Mouse (Mus musculus): ENCODE measurements around the gene Tdrkh.

Gene Tdrkh

DNA sequence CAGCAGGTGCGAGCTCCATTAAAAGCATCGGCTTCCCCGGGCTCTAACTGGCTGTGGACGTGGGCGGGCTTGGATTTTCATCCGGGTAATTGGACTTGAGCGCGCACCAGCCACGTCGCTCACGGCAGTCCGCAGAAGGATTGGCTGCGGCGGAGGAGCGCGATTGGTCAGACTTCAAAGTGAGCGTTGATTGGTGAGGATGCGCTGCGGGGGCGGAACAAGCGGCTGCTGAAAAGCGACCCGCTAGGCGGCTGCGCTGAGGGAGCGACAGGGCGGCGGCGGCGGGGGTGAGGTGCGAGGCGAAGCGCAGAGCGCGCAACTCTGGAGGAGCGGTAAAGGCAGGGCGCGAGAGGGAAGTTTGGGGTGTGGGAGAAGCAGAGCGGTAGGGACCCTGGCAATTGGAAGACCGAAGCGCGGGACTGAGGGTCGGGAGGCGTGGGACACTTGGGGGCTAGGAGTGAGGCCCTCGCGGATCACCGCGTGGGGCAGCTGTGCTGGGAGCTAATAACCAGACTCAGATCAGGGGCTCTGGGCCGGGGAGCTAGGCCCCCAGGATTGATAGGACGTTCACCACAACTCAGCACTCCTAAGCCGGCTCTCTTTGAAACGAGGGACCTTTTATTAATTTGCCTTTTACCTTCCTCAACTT lies at the start of gene Tdrkh:
Tdrkh (plus strand) TSS at position 243 of the 649 bp plus-strand sequence.
- peak; percentile 96 to 97 for DNase-seq (ENCODE audit: low spot score in 2 of 2)

DNA sequence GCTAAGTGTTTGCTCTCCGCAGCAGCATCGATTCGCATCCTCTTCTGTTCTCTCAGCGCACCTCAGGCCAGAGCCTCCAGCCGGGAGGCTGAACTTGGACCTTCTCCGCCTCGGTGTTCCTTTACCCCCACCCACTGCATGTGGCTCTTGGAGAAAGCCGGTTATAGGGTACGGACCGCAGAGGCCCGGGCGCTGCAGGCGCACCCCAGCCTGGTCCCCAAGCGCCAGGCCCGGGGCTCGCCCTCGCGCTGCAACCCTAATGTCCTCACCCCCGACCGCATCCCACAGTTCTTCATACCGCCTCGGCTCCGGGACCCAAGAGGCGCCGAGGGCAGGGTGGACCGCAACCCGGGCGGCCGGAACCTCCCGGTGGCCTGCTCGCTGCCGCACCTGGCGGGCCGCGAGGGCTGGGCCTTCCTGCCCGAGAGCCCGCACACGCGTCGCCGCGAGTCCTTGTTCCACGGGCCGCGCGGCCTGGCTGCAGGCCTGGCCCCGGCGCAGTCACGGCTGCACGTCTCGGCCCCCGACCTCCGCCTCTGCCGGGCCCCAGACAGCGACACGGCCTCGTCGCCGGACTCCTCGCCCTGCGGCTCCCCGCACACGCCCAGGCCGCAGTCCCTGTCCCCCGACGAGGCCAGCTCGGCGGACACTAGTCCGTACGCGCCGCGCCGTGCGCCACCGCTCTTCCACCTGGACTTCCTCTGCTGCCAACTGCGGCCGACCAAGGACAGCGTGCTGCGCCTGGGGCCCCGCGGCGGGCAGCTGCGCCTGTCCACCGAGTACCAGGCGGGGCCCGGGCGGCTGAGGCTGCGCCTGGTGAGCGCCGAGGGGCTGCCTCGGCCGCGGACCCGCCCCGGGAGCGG lies 49.6 kb upstream of the Tdrkh start:
- DNase-seq (ENCODE audit: low spot score in 2 of 2), result peak in 1 of 2 experiments; percentile 13

- DNase-seq (ENCODE audit: low spot score in 2 of 2), result no peak
Measured at GRCm38 (mm10) chr3:94364154-94364526, 48.9 kb upstream of the Tdrkh start.

GRCm38 (mm10) chr3:94366761-94367160 lies 46.3 kb upstream of the Tdrkh start:
- DNase-seq (ENCODE audit: low spot score in 2 of 2), result peak; percentile 62 to 82

- DNase-seq (ENCODE audit: low spot score in 2 of 2), result no peak
Measured at GRCm38 (mm10) chr3:94367511-94367910, 45.6 kb upstream of the Tdrkh start.

DNA sequence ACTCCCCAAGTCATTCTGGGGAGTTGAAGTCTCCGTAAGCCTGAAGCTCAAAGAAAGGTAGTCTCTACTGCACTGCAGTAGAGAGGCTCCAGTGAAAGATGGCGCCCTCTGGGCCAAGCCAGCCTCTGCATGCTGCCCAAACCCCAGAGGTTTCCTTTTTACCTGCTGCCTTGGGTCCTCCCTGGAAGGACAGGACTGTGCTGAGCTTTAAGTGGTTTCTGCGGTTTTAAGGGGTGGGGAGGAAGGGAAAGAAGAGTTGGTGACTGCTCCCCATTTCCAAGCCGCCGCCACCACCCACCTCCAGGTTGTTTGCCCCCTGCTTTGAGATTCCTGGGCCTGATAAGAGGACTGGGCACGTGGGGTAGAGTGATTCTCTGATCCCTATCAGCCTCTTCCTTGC lies 44.4 kb upstream of the Tdrkh start:
- DNase-seq (ENCODE audit: low spot score in 2 of 2), result no peak

DNA sequence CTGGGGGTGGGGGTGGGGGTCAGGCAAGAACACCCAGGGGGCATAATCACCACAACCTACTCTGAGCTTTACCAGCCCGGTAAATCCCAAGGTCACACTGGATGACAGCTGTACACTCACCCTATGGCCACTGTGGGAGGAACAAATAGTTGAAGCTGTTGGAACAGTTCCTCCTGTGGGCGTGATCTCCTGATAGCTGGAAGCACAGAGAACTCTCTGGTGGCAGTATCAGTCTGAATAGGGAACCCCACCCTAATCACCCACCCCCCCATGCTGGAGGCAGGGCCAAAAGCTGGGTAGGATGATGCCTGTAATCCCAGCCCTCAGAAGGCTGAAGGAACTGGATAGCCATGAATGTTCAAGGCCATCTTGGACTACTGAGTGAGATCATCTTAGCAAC lies 43.4 kb upstream of the Tdrkh start:
- DNase-seq (ENCODE audit: low spot score in 2 of 2), result no peak

DNA sequence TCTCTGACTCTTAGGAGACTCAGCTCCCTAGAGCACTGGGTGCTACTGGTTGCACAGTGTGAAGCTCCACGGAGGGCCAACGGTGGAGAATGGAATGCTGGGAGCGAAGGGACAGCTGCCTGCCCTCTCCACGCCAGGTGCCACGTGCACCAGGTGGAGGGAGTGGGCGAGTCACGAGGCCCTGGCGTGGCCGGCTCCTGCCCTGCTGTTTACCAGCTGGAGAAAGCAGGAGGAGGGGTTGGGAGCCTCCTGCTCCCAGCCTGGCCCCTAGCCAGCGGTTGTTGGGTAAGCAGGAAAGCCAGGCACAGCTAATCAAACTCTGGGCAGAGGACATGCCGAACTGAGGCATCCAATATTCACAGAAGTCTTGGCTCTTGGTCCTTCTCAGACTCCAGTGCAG lies 41.4 kb upstream of the Tdrkh start:
- no peak for DNase-seq (ENCODE audit: low spot score in 2 of 2)

DNA sequence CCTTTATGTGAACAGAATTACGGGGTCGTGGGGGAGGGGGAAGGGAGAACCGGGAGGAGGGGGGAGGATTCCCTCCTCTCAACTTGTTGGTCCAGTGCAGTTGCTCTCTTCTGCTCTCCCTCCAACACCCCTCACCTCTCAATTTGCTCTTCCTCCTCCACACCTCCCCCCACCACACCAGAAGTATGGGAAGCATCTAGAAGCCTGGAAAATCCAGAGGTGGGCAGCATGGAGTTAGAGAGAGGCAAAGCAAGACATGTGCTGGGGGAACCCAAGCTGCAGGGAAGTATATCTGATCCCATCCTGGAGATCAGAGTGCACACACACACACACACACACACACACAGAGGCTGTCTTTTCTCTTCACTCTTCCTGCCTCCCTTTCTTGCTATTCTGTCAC lies 41.0 kb upstream of the Tdrkh start:
- no peak for DNase-seq (ENCODE audit: low spot score in 2 of 2)

DNA sequence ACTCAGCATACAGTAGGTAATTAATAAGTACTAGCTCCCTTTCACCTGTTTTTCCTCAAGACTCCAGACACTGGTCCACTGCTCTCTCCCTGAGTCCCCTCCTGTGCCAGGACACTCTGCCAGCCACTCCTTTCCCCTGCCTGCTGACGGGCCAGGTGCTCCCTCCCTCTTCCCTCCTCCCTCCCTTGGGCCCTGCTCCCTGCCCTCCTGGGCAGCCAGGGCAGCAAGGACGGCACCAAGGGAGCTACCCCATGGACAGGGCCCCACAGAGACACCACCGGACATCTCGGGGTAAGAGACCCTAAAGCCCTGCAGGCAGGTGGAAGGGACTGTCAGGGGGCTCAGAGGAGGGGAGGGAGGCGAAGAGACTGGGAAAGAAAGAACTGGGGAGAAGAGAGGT lies 40.4 kb upstream of the Tdrkh start, which contains the start of gene Rorc:
Rorc (plus strand) TSS at position 154 of the 400 bp plus-strand sequence.
- no peak for DNase-seq (ENCODE audit: low spot score in 2 of 2)

DNA sequence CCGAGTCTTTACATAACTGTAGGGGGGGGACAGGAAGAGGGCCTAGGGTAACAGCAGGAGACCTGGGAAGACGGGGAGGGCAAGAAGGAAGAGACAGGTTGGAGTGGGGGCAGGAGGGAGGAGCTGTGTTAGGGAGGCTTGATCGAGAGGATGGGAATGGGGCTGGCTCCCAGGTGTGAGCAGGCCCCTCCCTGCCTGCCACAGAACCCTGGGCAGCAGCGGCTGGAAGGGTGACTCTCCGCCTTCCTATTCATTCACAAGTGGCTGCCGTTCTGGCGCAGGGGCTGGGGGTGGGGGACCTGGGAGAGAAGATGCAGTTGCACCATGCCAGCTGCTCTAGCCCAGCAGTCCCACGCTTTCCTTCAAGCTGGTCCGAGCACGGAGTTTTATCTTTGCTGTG lies 40.0 kb upstream of the Tdrkh start:
- no peak for DNase-seq (ENCODE audit: low spot score in 2 of 2)

- no peak for DNase-seq (ENCODE audit: low spot score in 2 of 2)
Measured at GRCm38 (mm10) chr3:94373597-94374011, 39.5 kb upstream of the Tdrkh start.

GRCm38 (mm10) chr3:94374636-94375035 lies 38.4 kb upstream of the Tdrkh start:
- no peak for DNase-seq (ENCODE audit: low spot score in 2 of 2)

GRCm38 (mm10) chr3:94375146-94375545 lies 37.9 kb upstream of the Tdrkh start:
- DNase-seq (ENCODE audit: low spot score in 2 of 2), result no peak

- DNase-seq (ENCODE audit: low spot score in 2 of 2), result no peak
Measured at GRCm38 (mm10) chr3:94375861-94376260, 37.2 kb upstream of the Tdrkh start.

DNA sequence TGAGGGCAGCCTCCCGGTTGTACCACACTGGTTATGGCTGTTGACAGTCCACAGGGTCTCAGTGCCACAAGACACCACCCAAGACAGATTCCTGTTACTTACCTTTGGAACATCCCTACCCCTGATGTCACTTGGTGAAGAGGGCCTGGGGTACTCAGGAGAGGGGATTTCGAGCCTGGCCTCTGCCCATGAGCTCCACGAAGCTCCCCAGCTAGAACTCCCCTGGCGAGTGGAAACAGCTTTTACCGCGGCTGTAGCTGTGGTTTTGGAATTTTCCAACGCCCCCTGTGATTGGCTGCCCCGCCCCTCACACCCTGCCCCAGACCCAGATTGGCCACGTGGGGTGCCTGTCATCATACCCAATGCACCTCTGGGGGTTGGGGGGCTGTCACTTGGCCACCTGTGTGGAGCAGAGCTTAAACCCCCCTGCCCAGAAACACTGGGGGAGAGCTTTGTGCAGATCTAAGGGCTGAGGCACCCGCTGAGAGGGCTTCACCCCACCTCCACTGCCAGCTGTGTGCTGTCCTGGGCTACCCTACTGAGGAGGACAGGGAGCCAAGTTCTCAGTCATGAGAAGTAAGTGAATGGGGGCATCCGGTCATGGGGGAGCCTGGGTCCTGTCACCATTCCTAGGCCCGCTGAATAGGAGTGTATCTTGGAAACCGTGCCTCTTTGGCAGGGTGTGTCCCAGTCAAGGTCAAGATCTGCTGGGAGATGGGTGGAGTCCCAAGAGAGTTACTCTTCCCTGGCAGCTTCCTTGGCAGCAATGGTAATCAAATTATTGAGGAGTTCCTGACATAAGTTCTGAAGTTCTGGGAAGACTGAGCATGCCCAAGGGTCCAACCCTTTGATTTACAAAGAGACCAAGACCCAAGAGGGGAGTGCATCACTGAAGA lies 35.8 kb upstream of the Tdrkh start:
- no peak for DNase-seq (ENCODE audit: low spot score in 2 of 2)

- no peak for DNase-seq (ENCODE audit: low spot score in 2 of 2)
Measured at GRCm38 (mm10) chr3:94379831-94380510, 33.1 kb upstream of the Tdrkh start.

DNA sequence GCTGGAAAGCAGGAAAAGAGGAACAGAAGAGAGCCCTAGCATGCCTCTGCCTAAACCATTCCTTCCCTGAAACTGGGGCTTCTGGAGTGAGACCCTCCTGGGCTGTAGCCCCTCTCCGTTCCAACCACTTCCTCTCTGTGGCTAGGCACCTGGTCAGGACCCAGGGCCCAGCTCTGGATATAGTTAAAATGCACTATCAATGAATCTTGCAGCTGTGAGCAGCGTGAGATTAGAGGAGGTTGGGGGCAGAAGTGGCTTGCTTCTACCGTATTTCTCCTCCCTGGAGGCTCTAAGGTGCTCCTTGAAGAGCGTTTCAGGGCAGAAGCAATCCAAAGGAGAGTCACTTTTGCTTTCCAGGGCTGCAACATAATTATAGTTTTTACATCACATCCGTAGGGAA lies 30.8 kb upstream of the Tdrkh start:
- no peak for DNase-seq (ENCODE audit: low spot score in 2 of 2)

DNA sequence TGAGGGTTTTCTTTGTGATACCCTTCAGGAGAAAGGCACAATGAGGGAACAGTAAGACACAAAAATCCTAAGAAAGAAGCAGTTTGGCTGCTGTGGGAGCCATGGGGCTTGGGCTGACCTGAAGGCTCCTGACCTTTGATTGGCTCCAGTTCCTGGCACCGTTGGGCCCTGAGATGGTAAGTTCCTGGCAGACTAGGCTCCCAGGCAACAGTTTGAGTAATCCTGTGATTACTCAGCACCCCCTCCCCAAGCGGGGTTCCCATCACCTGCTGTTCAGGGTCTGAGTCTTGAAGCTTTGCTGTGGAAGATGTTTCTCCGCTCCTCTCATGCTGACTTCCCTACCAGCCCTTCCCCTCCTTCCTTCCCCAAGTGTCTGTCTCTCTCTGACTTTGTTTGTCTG lies 29.6 kb upstream of the Tdrkh start:
- DNase-seq (ENCODE audit: low spot score in 2 of 2), result no peak

DNA sequence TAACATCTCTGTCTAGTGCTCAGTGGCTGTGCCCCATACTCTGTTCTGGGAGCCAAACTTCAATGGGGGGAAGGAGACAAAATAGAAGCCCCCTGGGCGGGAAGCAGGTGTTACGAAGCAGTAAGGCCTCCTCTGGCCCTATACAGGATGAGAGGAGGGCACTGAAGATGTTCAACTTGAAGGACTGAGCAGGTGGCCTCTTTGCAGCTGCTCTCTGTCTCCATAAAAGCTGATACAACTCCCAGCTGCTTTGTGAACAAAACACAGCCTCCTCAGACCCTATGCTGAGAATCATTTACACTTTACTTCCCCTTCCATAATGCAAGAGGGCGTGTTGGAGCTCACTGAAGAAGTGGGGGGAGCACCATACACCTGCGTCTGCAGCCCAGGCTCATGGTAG lies 26.4 kb upstream of the Tdrkh start:
- DNase-seq (ENCODE audit: low spot score in 2 of 2), result no peak

DNA sequence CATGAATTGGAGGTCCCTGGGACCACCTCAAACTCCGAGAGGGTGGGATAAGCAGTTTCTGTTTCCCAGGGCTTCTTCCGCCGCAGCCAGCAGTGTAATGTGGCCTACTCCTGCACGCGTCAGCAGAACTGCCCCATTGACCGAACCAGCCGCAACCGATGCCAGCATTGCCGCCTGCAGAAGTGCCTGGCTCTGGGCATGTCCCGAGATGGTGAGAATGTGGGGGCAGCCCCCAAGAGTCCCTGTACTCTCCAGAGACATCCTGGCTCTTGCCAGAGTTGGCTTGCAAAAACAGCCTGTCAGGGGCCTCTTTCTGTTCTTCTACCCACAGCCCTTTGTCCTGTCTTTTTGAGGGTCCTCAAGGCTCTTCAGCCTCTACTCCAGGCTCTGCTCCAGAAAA lies 25.7 kb upstream of the Tdrkh start:
- no peak for DNase-seq (ENCODE audit: low spot score in 2 of 2)

DNA sequence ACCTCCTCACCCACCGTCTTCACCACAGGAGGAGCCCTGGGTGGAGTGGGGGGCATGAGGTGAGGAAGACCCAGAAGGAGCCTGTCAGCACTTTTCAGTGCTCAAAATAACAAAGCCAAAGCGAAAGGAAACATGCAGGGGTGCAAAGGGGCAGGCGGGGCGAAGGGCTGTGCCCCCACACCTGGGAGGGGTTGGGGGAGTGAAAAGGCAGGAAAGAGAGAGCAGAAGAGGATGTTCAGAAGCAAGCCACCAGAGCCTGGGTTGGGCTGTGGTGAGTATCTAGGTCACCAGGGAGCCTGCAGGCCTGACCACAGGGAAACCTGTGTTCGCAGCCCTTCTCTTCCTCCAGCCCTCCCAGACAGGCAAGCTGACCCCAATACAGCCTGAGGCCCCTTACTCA lies 25.0 kb upstream of the Tdrkh start:
- no peak for DNase-seq (ENCODE audit: low spot score in 2 of 2)

All from frontal cortex, postnatal 25 days (tissue).